Mouse (Mus musculus) adrenal gland, adult (tissue): ENCODE results near the gene Elovl2.

Experiments
- DNase-seq, 2 experiments: peaks; one replicate each; pipeline ENCODE4 v3.0.0; 2022 to 2023; ENCODE audit warnings: low spot score in 1 of 2; ENCODE audit not compliant: inconsistent age in 2 of 2

The Elovl2 gene

GRCm38 (mm10) chr13:41146271-41146670, 73.9 kb downstream of the Elovl2 start:
- DNase-seq, result peak; percentile 27 to 81

- DNase-seq, result no peak
Measured at GRCm38 (mm10) chr13:41145433-41145970, 74.7 kb downstream of the Elovl2 start.

- DNase-seq, result peak; percentile 46 to 79
Measured at GRCm38 (mm10) chr13:41134901-41135300, 85.3 kb downstream of the Elovl2 start.
